Mouse (Mus musculus) A20 (cell line): ENCODE measurements around the gene Slc25a39.

ENCODE experiments used
- DNase-seq: peaks from one replicate; pipeline ENCODE4 v3.0.0-alpha.2; 2011; ENCODE audit warnings: low read depth, low spot score

Slc25a39 gene

GRCm38 (mm10) chr11:102436471-102436790 is 28.7 kb upstream of the Slc25a39 start:
- DNase-seq, result no peak

GRCm38 (mm10) chr11:102435754-102436470 is 28.2 kb upstream of the Slc25a39 start:
- no peak for DNase-seq

GRCm38 (mm10) chr11:102434816-102435705 is 27.3 kb upstream of the Slc25a39 start:
- DNase-seq, result no peak

- DNase-seq, result peak; percentile 82
Observed at GRCm38 (mm10) chr11:102434406-102434805, 26.7 kb upstream of the Slc25a39 start.

GRCm38 (mm10) chr11:102433866-102434265 is 26.1 kb upstream of the Slc25a39 start:
- DNase-seq, result no peak

- DNase-seq, result no peak
Observed at GRCm38 (mm10) chr11:102432896-102433295, 25.1 kb upstream of the Slc25a39 start.

GRCm38 (mm10) chr11:102432115-102432843 is 24.5 kb upstream of the Slc25a39 start:
- DNase-seq, result peak; percentile 97

- no peak for DNase-seq
Observed at GRCm38 (mm10) chr11:102431728-102432114, 24.0 kb upstream of the Slc25a39 start.

GRCm38 (mm10) chr11:102431018-102431645 is 23.4 kb upstream of the Slc25a39 start:
- peak; percentile 89 for DNase-seq

- DNase-seq, result peak; percentile 86
Observed at GRCm38 (mm10) chr11:102430121-102431017, 22.6 kb upstream of the Slc25a39 start, which contains the start of gene Grn. TSS of gene Grn (plus strand) at chr11:102430315.

- no peak for DNase-seq
Observed at GRCm38 (mm10) chr11:102429551-102429950, 21.8 kb upstream of the Slc25a39 start.

GRCm38 (mm10) chr11:102428981-102429540 is 21.3 kb upstream of the Slc25a39 start:
- DNase-seq, result no peak

GRCm38 (mm10) chr11:102425555-102426316 is 18.0 kb upstream of the Slc25a39 start:
- no peak for DNase-seq

GRCm38 (mm10) chr11:102424666-102425065 is 16.9 kb upstream of the Slc25a39 start:
- no peak for DNase-seq

GRCm38 (mm10) chr11:102421559-102421958 is 13.8 kb upstream of the Slc25a39 start:
- no peak for DNase-seq

GRCm38 (mm10) chr11:102418887-102419286 is 11.1 kb upstream of the Slc25a39 start:
- no peak for DNase-seq

GRCm38 (mm10) chr11:102417160-102417559 is 9.4 kb upstream of the Slc25a39 start:
- no peak for DNase-seq

GRCm38 (mm10) chr11:102415034-102415802 is 7.5 kb upstream of the Slc25a39 start:
- DNase-seq, result no peak

- no peak for DNase-seq
Observed at GRCm38 (mm10) chr11:102413059-102413458, 5.3 kb upstream of the Slc25a39 start.
